Mouse (Mus musculus) heart, postnatal 4 days (tissue): Measurements from ENCODE around the gene Cryba2. TPM values are rescaled to one million over a fixed set of nuclear protein-coding genes. Genes with fewer than 3 reads are reported as not detected.

ENCODE experiments used
- DNase-seq: peaks from one replicate; pipeline ENCODE4 v3.0.0; 2021
- microRNA-seq, 2 experiments: library from miRNA; unstranded; fragments of <30 nt; microRNA quantifications; one replicate each; pipeline ENCODE4 v1.2.0; 2021 to 2022
- total RNA-seq, 2 experiments: library from RNA; stranded (reverse); gene quantifications; 2 replicates each; pipeline ENCODE4 v1.2.3; 2021

Cryba2 gene
- total RNA-seq, 2 experiments from 2014 or later, result not detected

- no peak for DNase-seq
These were observed 44.0 kb downstream of the Cryba2 start for GRCm38 (mm10) chr1:74848946-74849345.

GRCm38 (mm10) chr1:74846341-74846740 lies 46.6 kb downstream of the Cryba2 start:
- no peak for DNase-seq

- DNase-seq, result no peak
These were observed 49.9 kb downstream of the Cryba2 start for GRCm38 (mm10) chr1:74843090-74843489.

Small RNA genes lying within 50 kb of the gene (microRNA-seq; reads per million reads assigned to microRNA genes)
- gene Mir375, result 6.6 to 26.8 reads per million in 2 experiments

Other genes starting within 250 kb of the Cryba2 start
- gene Ttll4, start 231.4 kb downstream of the Cryba2 start, total RNA-seq, result 10 to 100 TPM; 19.7 to 22.1 TPM
- gene Cyp27a1, start 179.6 kb downstream of the Cryba2 start, total RNA-seq, result 1 to 10 TPM; 5.4 to 6.3 TPM
- gene Prkag3, start 143.9 kb downstream of the Cryba2 start, total RNA-seq, result 1 to 10 TPM; 3.7 to 4.1 TPM
- under 1 TPM; 0.12 to 0.20 TPM for gene Wnt6, start 121.3 kb downstream of the Cryba2 start, total RNA-seq
- gene Wnt10a, start 101.6 kb downstream of the Cryba2 start, total RNA-seq, result not detected
- not detected for gene Cdk5r2, start 38.2 kb downstream of the Cryba2 start, total RNA-seq
- gene Fev, start 7.7 kb downstream of the Cryba2 start, total RNA-seq, result not detected
- not detected for gene Cfap65, start 42.5 kb upstream of the Cryba2 start, total RNA-seq
- under 1 TPM; 0.18 to 0.26 TPM for gene Ihh, start 58.5 kb upstream of the Cryba2 start, total RNA-seq
- 1 to 10 TPM; 2.3 to 3.1 TPM for gene Nhej1, start 232.1 kb upstream of the Cryba2 start, total RNA-seq
- 1 to 10 TPM; 1.2 to 1.3 TPM for gene Slc23a3, start 240.7 kb upstream of the Cryba2 start, total RNA-seq
- gene Cnppd1, start 249.6 kb upstream of the Cryba2 start, total RNA-seq, result 10 to 100 TPM; 27.9 to 35.0 TPM
- 10 to 100 TPM; 34.1 to 37.5 TPM for gene Retreg2, start 249.6 kb upstream of the Cryba2 start, total RNA-seq